Mouse (Mus musculus) embryonic facial prominence, embryonic 15.5 days (tissue): Measurements from ENCODE around the gene Cygb. TPM values are rescaled to one million over a fixed set of nuclear protein-coding genes. Genes with fewer than 3 reads are reported as not detected.
A peak's percentile ranks its signal among the peaks of the same experiment; 100 is the strongest.

Source experiments
- ATAC-seq: fragments of 200-750 bp; cut with Nextera tagmentation; 2 replicates; pipeline ENCODE4 v1.8.0; 2017; ENCODE audit warnings: low read depth, moderate TSS enrichment; ENCODE audit not compliant: insufficient number of reproducible peaks, low FRiP score, low TSS enrichment
- H3K27ac ChIP-seq: fragments of 300-500 bp; sonication (generic); replicated peaks from 2 replicates; pipeline ENCODE4 v1.5.1; 2015; ENCODE audit warnings: mild to moderate bottlenecking, inconsistent platforms
- H3K27me3 ChIP-seq: fragments of 300-500 bp; sonication (generic); 2 replicates; pipeline ENCODE4 v1.6.1; 2015; ENCODE audit warnings: inconsistent platforms
- H3K36me3 ChIP-seq: fragments of 300-500 bp; sonication (generic); 2 replicates; pipeline ENCODE4 v1.6.1; 2015; ENCODE audit warnings: mild to moderate bottlenecking, inconsistent platforms
- H3K4me1 ChIP-seq: fragments of 300-500 bp; sonication (generic); 2 replicates; pipeline ENCODE4 v1.6.1; 2015; ENCODE audit warnings: inconsistent platforms
- H3K4me2 ChIP-seq: fragments of 300-500 bp; sonication (generic); replicated peaks from 2 replicates; pipeline ENCODE4 v1.6.1; 2015; ENCODE audit warnings: mild to moderate bottlenecking, inconsistent platforms
- H3K4me3 ChIP-seq: fragments of 300-500 bp; sonication (generic); replicated peaks from 2 replicates; pipeline ENCODE4 v1.5.1; 2015; ENCODE audit warnings: mild to moderate bottlenecking, inconsistent platforms
- H3K9ac ChIP-seq: fragments of 300-500 bp; sonication (generic); 2 replicates; pipeline ENCODE4 v1.6.1; 2015; ENCODE audit warnings: inconsistent platforms
- H3K9me3 ChIP-seq: fragments of 300-500 bp; sonication (generic); replicated peaks from 2 replicates; pipeline ENCODE4 v1.6.1; 2016; ENCODE audit warnings: inconsistent platforms
- WGBS: fragments of 180-500 bp; shearing (Covaris S2); methylation state at CpG from one replicate; pipeline ENCODE4 v1.1.7; 2015; 5-methylcytosine and 5-hydroxymethylcytosine counted together
- polyA plus RNA-seq: library from polyadenylated mRNA; unstranded; fragments of >200 nt; fragmentation: Nextera tagmentation; extraction: Ambion mirVana; gene quantifications from 2 replicates; pipeline ENCODE4 v1.2.1, GENCODE M21; 2015

Gene Cygb
- polyA plus RNA-seq, 1 experiment from 2014 or later, result 33.3 TPM

- no peak overlapping the region for H3K4me2 ChIP-seq
- H3K9ac ChIP-seq, result no peak overlapping the region
- H3K27me3 ChIP-seq, result 0 out of 2 replicates have a peak, but pooled peaks cover 8% of the 10 kb centered on the region
- no peaks in the 10 kb centered on the region for H3K36me3 ChIP-seq
- no peak for ATAC-seq
- no peak overlapping the region for H3K27ac ChIP-seq
- H3K9me3 ChIP-seq, result no peaks in the 10 kb centered on the region
- 76% methylated on average over 9 of the region's 9 CpGs for WGBS
- H3K4me3 ChIP-seq, result no peak overlapping the region
- peaks cover 47% of the 10 kb centered on the region for H3K4me1 ChIP-seq
Measured at GRCm38 (mm10) chr11:116666566-116666965, 12.5 kb upstream of the Cygb start.

- ATAC-seq, result no peak
- H3K36me3 ChIP-seq, result no peaks in the 10 kb centered on the region
- WGBS, result 55% methylated on average over 10 of the region's 10 CpGs
- H3K4me2 ChIP-seq, result no peak overlapping the region
- 0 out of 2 replicates have a peak, but pooled peaks cover 8% of the 10 kb centered on the region for H3K27me3 ChIP-seq
- H3K9ac ChIP-seq, result no peak overlapping the region
- H3K27ac ChIP-seq, result no peak overlapping the region
- H3K4me3 ChIP-seq, result no peak overlapping the region
- peaks cover 49% of the 10 kb centered on the region for H3K4me1 ChIP-seq
- H3K9me3 ChIP-seq, result no peaks in the 10 kb centered on the region
Measured at GRCm38 (mm10) chr11:116665289-116665688, 11.2 kb upstream of the Cygb start.

- Histone ChIP-seq H3K27ac (no peak overlapping the region; the same call in 1 of the 2 replicates), H3K4me1 (peaks cover 48% of the 10 kb centered on the region), H3K9me3 (no peaks in the 10 kb centered on the region), H3K36me3 (no peaks in the 10 kb centered on the region), H3K9ac (no peak overlapping the region), H3K4me2 (no peak overlapping the region), H3K4me3 (no peak overlapping the region), H3K27me3 (0 out of 2 replicates have a peak, but pooled peaks cover 8% of the 10 kb centered on the region)
- no peak for ATAC-seq
- WGBS, result 56% methylated on average over 8 of the region's 8 CpGs
Measured at GRCm38 (mm10) chr11:116661948-116662377, 7.8 kb upstream of the Cygb start.

GRCm38 (mm10) chr11:116661291-116661947, 7.3 kb upstream of the Cygb start:
- H3K9me3 ChIP-seq, result no peaks in the 10 kb centered on the region
- H3K4me2 ChIP-seq, result 0 out of 2 replicates have a peak overlapping the region, but pooled peaks have one; percentile 17
- H3K4me1 ChIP-seq, result peaks cover 48% of the 10 kb centered on the region
- H3K4me3 ChIP-seq, result no peak overlapping the region
- 0 out of 2 replicates have a peak, but pooled peaks cover 8% of the 10 kb centered on the region for H3K27me3 ChIP-seq
- no peaks in the 10 kb centered on the region for H3K36me3 ChIP-seq
- H3K27ac ChIP-seq, result no peak overlapping the region; the same call in 1 of the 2 replicates
- no peak overlapping the region for H3K9ac ChIP-seq
- WGBS, result 19% methylated on average over 13 of the region's 13 CpGs
- no peak for ATAC-seq

GRCm38 (mm10) chr11:116660181-116660580, 6.1 kb upstream of the Cygb start:
- WGBS, result 70% methylated on average over 9 of the region's 9 CpGs
- H3K9ac ChIP-seq, result no peak overlapping the region
- H3K27ac ChIP-seq, result no peak overlapping the region
- no peak for ATAC-seq
- H3K36me3 ChIP-seq, result no peaks in the 10 kb centered on the region
- no peaks in the 10 kb centered on the region for H3K9me3 ChIP-seq
- H3K4me3 ChIP-seq, result no peak overlapping the region
- 0 out of 2 replicates have a peak, but pooled peaks cover 8% of the 10 kb centered on the region for H3K27me3 ChIP-seq
- H3K4me2 ChIP-seq, result no peak overlapping the region
- H3K4me1 ChIP-seq, result peaks cover 48% of the 10 kb centered on the region

- H3K4me3 ChIP-seq, result no peak overlapping the region
- no peak overlapping the region for H3K9ac ChIP-seq
- H3K27ac ChIP-seq, result no peak overlapping the region
- peaks cover 16% of the 10 kb centered on the region for H3K27me3 ChIP-seq
- no peaks in the 10 kb centered on the region for H3K9me3 ChIP-seq
- peaks cover 55% of the 10 kb centered on the region for H3K4me1 ChIP-seq
- 69% methylated on average over 15 of the region's 15 CpGs for WGBS
- no peaks in the 10 kb centered on the region for H3K36me3 ChIP-seq
- no peak overlapping the region for H3K4me2 ChIP-seq
- no peak for ATAC-seq
Measured at GRCm38 (mm10) chr11:116659027-116659621, 5.0 kb upstream of the Cygb start.

- Histone ChIP-seq H3K4me3 (no peak overlapping the region), H3K9me3 (no peaks in the 10 kb centered on the region), H3K27ac (peak overlapping the region; percentile 85), H3K27me3 (peaks cover 9% of the 10 kb centered on the region), H3K4me1 (peaks cover 60% of the 10 kb centered on the region), H3K36me3 (no peaks in the 10 kb centered on the region), H3K9ac (no peak overlapping the region), H3K4me2 (peak overlapping the region; percentile 47)
- 55% methylated on average over 10 of the region's 10 CpGs for WGBS
- 0 out of 2 replicates have a peak, but pooled peaks have one; percentile 22 for ATAC-seq
Measured at GRCm38 (mm10) chr11:116658238-116658637, 4.1 kb upstream of the Cygb start.

- WGBS, result 10% methylated on average over 22 of the region's 22 CpGs
- H3K4me2 ChIP-seq, result peak overlapping the region; percentile 47
- H3K27ac ChIP-seq, result peak overlapping the region; percentile 85
- peak overlapping the region; percentile 26 for H3K4me3 ChIP-seq
- H3K27me3 ChIP-seq, result peaks cover 9% of the 10 kb centered on the region
- H3K9ac ChIP-seq, result no peak overlapping the region
- peak; percentile 90 for ATAC-seq
- no peaks in the 10 kb centered on the region for H3K36me3 ChIP-seq
- peaks cover 64% of the 10 kb centered on the region for H3K4me1 ChIP-seq
- no peaks in the 10 kb centered on the region for H3K9me3 ChIP-seq
Measured at GRCm38 (mm10) chr11:116657311-116658223, 3.5 kb upstream of the Cygb start.

GRCm38 (mm10) chr11:116656348-116657191, 2.5 kb upstream of the Cygb start:
- H3K4me1 ChIP-seq, result peaks cover 64% of the 10 kb centered on the region
- H3K36me3 ChIP-seq, result no peaks in the 10 kb centered on the region
- H3K4me2 ChIP-seq, result no peak overlapping the region
- H3K27me3 ChIP-seq, result peaks cover 16% of the 10 kb centered on the region
- no peaks in the 10 kb centered on the region for H3K9me3 ChIP-seq
- no peak overlapping the region for H3K9ac ChIP-seq
- 59% methylated on average over 16 of the region's 16 CpGs for WGBS
- no peak for ATAC-seq
- H3K4me3 ChIP-seq, result no peak overlapping the region
- H3K27ac ChIP-seq, result peak overlapping the region; percentile 85

GRCm38 (mm10) chr11:116653709-116654221, 348 bp downstream of the Cygb start:
- under 1% methylated on average over 45 of the region's 47 CpGs for WGBS
- Histone ChIP-seq H3K4me1 (peaks cover 64% of the 10 kb centered on the region), H3K36me3 (no peaks in the 10 kb centered on the region), H3K4me3 (peak overlapping the region; percentile 59), H3K9ac (peak overlapping the region; percentile 60), H3K27ac (0 out of 2 replicates have a peak overlapping the region, but pooled peaks have one; percentile 22), H3K27me3 (peaks cover 16% of the 10 kb centered on the region), H3K9me3 (no peaks in the 10 kb centered on the region), H3K4me2 (peak overlapping the region; percentile 89)
- ATAC-seq, result no peak
